12 mouse cellular contexts compared by ENCODE assay signal in the genomic region with DNA sequence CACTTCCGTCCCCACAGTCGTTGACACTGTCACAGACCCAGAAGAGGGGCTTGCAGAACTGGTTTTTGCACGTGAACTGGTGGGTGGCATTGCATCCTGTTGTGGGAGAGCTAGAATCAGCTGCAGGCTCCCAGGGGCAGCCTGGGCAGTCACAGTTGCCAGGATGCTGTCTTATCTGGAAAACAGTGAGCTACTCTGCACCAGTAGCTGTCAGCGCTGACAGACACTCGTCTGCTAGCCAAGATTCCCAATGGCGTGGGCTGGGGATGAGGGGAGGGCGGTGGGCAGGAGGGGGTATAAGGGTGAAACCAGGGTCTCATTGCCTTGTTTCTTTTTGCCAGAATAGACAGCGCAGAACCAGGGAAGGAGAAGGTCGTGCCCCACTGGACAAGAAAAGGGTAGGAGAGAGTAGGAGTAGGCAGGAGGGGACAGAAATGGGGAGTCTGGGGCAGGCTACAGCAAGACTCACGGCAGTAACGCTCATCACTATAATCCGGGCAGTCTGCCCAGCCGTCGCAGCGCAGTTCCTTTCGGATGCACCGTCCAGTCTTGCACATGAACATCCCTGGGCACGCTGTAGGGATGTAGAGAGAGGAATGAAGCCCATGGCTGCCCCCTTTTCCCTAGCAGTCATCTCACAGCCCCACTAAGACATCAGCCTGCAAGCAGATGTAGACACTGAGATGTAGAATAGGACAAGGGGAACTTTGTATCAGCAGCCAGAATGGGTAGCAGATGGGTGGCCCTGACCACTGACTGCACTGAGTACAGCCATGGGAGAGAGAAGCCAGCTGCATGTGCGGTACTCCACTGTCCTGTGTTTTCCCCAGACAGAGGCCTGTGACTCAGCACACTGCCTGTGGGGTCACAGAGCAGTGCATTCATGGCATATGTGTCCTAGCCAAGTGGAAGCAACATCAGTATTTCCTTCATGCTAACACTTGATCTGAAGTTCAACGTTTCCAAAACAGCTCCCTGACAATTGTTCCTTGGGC. TPM values are rescaled to one million over a fixed set of nuclear protein-coding genes. Genes with fewer than 3 reads are reported as not detected.
DNase-seq lines count a peak whose midpoint lies in the region; ATAC-seq and TF ChIP-seq lines count a peak whose summit lies in the region.
"Had no signal": no experiment of that assay in that cellular context is flagged by ENCODE, and none has a peak within 500 bp of the region (broad histone marks: within the 10 kb centered on the region; RNA-seq: fewer than 3 reads in every experiment).

No protein-coding gene starts in this region.

- H3K27ac ChIP-seq in embryonic facial prominence, embryonic 13.5 days: no peak overlapping the region
- H3K27ac ChIP-seq in embryonic facial prominence, embryonic 10.5 days (replicated peaks): no peak overlapping the region
- no peak overlapping the region for H3K27ac ChIP-seq in left cerebral cortex, adult 2 months
- H3K27ac ChIP-seq: gastrocnemius, adult 2 months had no signal

- H3K4me3 ChIP-seq in embryonic facial prominence, embryonic 13.5 days: no peak overlapping the region
- no peak overlapping the region for H3K4me3 ChIP-seq in embryonic facial prominence, embryonic 10.5 days
- no peak overlapping the region for H3K4me3 ChIP-seq in left cerebral cortex, adult 2 months
- H3K4me3 ChIP-seq: gastrocnemius, adult 2 months had no signal

- intact Hi-C loops in heart, postnatal 10 days (cut with DNase I): no loop called here
- intact Hi-C loops in left cerebral cortex, postnatal 10 days (cut with DNase I): no loop called here
- intact Hi-C loops in left cerebral cortex, adult 2 months (cut with DNase I): no loop called here

- H3K9me3 ChIP-seq in embryonic facial prominence, embryonic 13.5 days: no peaks in the 10 kb centered on the region
- no peaks in the 10 kb centered on the region for H3K9me3 ChIP-seq in embryonic facial prominence, embryonic 10.5 days

- no peak for DNase-seq in embryonic facial prominence, embryonic 10.5 days (ENCODE audit: low spot score)
- DNase-seq in heart, postnatal 10 days: peak; percentile 24 to 30
- DNase-seq in heart, adult 18-20 months: no peak
- DNase-seq in left cerebral cortex, postnatal 10 days (ENCODE audit: extremely low spot score in 1 of 2, low spot score in 2 of 2): peak; percentile 21 to 36
- DNase-seq in left cerebral cortex, adult 2 months (ENCODE audit: extremely low spot score in 1 of 2, low spot score in 2 of 2): no peak
- DNase-seq in 3T3-L1 (ENCODE audit: low read depth, low spot score): peak; percentile 19
- no peak for DNase-seq in yolk sac, embryonic 10.5 days (ENCODE audit: low spot score)
- DNase-seq: adrenal gland, postnatal 36 days; cerebellum, adult 18-20 months; gastrocnemius, adult 2 months; liver had no signal

- H3K9ac ChIP-seq in embryonic facial prominence, embryonic 13.5 days: 0 out of 2 replicates have a peak overlapping the region, but pooled peaks have one; percentile 21

- ATAC-seq in embryonic facial prominence, embryonic 13.5 days (ENCODE audit: insufficient number of reproducible peaks, insufficient read depth, low FRiP score, low TSS enrichment, low read depth): no peak

- WGBS in embryonic facial prominence, embryonic 13.5 days: 79% methylated on average over 20 of the region's 20 CpGs
- WGBS in embryonic facial prominence, embryonic 10.5 days: 86% methylated on average over 20 of the region's 20 CpGs

- H3K36me3 ChIP-seq in embryonic facial prominence, embryonic 13.5 days: no peaks in the 10 kb centered on the region
- peaks cover 6% of the 10 kb centered on the region; the same call in 1 of the 2 replicates for H3K36me3 ChIP-seq in embryonic facial prominence, embryonic 10.5 days (replicated peaks)

- H3K4me1 ChIP-seq in embryonic facial prominence, embryonic 13.5 days: no peaks in the 10 kb centered on the region
- 0 out of 2 replicates have a peak, but pooled peaks cover 7% of the 10 kb centered on the region for H3K4me1 ChIP-seq in embryonic facial prominence, embryonic 10.5 days

- no peak for TF ChIP-seq CTCF in left cerebral cortex, adult 2 months (IDR thresholded peaks at IDR 0.05)

- H3K4me2 ChIP-seq in embryonic facial prominence, embryonic 13.5 days: no peak overlapping the region

- H3K27me3 ChIP-seq in embryonic facial prominence, embryonic 13.5 days: no peaks in the 10 kb centered on the region
- H3K27me3 ChIP-seq in embryonic facial prominence, embryonic 10.5 days (replicated peaks; ENCODE audit: low read depth, poor library complexity, severe bottlenecking): no peaks in the 10 kb centered on the region

RNA-seq across cellular contexts. Expression of a gene that starts 34.3 kb away (rescaled TPM):
- polyA plus RNA-seq in embryonic facial prominence, embryonic 13.5 days (2015; fragmentation: Nextera tagmentation; extraction: Ambion mirVana): 17.3 and 18.3 TPM in 2 replicates
- 15.8 and 17.2 TPM in 2 replicates for polyA plus RNA-seq in embryonic facial prominence, embryonic 10.5 days (2016; fragmentation: Nextera tagmentation; extraction: Ambion mirVana)
- total RNA-seq in heart, postnatal 10 days (2021): under 1 TPM; 0.42 to 0.93 TPM
- under 1 TPM; 0.32 to 0.49 TPM for total RNA-seq in heart, adult 18-20 months (2021)
- total RNA-seq in left cerebral cortex, postnatal 10 days (2021): under 1 TPM; 0.30 to 0.49 TPM
- total RNA-seq in left cerebral cortex, adult 2 months (2021): 1 to 10 TPM in 1 of 2 experiments, under 1 TPM in 1; 0.87 to 1.1 TPM

Comparison
In these comparisons a context has a peak if more than half of its experiments do, and no peak if none do; other contexts are left out.
1. DNase-seq: peak in heart, postnatal 10 days (2 of 2), left cerebral cortex, postnatal 10 days (2 of 2) and 3T3-L1 (single experiment); none in embryonic facial prominence, embryonic 10.5 days (single experiment), heart, adult 18-20 months (0 of 2), left cerebral cortex, adult 2 months (0 of 2) and yolk sac, embryonic 10.5 days (single experiment).